Mouse (Mus musculus): Measurements from ENCODE around the gene Sntb2. TPM values are rescaled to one million over a fixed set of nuclear protein-coding genes. Genes with fewer than 3 reads are reported as not detected.

Gene Sntb2
- total and polyA plus RNA-seq, 3 experiments = 0.86 to 2.3 (median 1.3) TPM

GRCm38 (mm10) chr8:106919721-106920394, 15.7 kb upstream of the Sntb2 start:
- in situ Hi-C loops (cut with MboI; ENCODE audit: low pct_ligation_motif_present, low pct_unique_long_range_greater_than_20kb, low sequenced_read_pairs) (no loop called here), dilution Hi-C loops (cut with MboI; ENCODE audit: extremely low pct_ligation_motif_present, extremely low pct_unique_long_range_greater_than_20kb, low sequenced_read_pairs) (no loop called here)
- no peak overlapping the region for H3K27ac ChIP-seq (ENCODE audit: insufficient read depth, low read depth)
- H3K27me3 ChIP-seq (replicated peaks) = no peaks in the 10 kb centered on the region
- H3K4me2 ChIP-seq (ENCODE audit: insufficient read depth, low read depth, poor library complexity, severe bottlenecking) = no peak overlapping the region
- DNase-seq (ENCODE audit: extremely low read depth) = no peak
- no peak overlapping the region for H3K4me3 ChIP-seq (replicated peaks in 1 of 3; ENCODE audit: low read depth in 2 of 3, low read length in 2 of 3, poor library complexity in 1 of 3)
- no peaks in the 10 kb centered on the region for H3K9me3 ChIP-seq (replicated peaks; ENCODE audit: low read length)
- peaks cover 71 to 92% of the 10 kb centered on the region in 2 experiments for H3K36me3 ChIP-seq (replicated peaks in 1 of 2; ENCODE audit: control insufficient read depth in 1 of 2, insufficient read depth in 1 of 2, low read length in 1 of 2)
- H3K79me2 ChIP-seq (replicated peaks; ENCODE audit: control insufficient read depth, extremely low read depth, insufficient read depth, poor library complexity, severe bottlenecking) = no peaks in the 10 kb centered on the region
- H3K9ac ChIP-seq (ENCODE audit: insufficient read depth, low read depth) = no peak overlapping the region
- no peaks in the 10 kb centered on the region for H3K4me1 ChIP-seq (ENCODE audit: control insufficient read depth in 1 of 2, insufficient read depth in 2 of 2)
- TF ChIP-seq ZC3H11A (IDR thresholded peaks at IDR 0.05; ENCODE audit: low read depth, low read length) (no peak), CHD1 (IDR thresholded peaks at IDR 0.05; ENCODE audit: low read depth, low read length) (no peak), JUND (conservative IDR thresholded peaks at IDR 0.05; ENCODE audit: low read depth, low read length) (no peak), MAZ (IDR thresholded peaks at IDR 0.05; ENCODE audit: low read depth, low read length) (no peak), TCF12 (IDR thresholded peaks at IDR 0.05; ENCODE audit: low read depth, low read length) (no peak), RCOR1 (conservative IDR thresholded peaks at IDR 0.05; ENCODE audit: low read depth, low read length) (no peak), HCFC1 (IDR thresholded peaks at IDR 0.05; ENCODE audit: low read depth, low read length) (no peak), CTCF (conservative IDR thresholded peaks at IDR 0.05 in 1 of 2, IDR thresholded peaks at IDR 0.05 in 1 of 2; ENCODE audit: low read depth in 2 of 2, low read length in 2 of 2) (no peak), SIN3A (IDR thresholded peaks at IDR 0.05; ENCODE audit: low read length) (no peak), BHLHE40 (IDR thresholded peaks at IDR 0.05; ENCODE audit: low read depth, low read length) (no peak), TBP (conservative IDR thresholded peaks at IDR 0.05; ENCODE audit: low read depth, low read length) (no peak), ZNF384 (IDR thresholded peaks at IDR 0.05; ENCODE audit: low read depth, low read length) (no peak), UBTF (IDR thresholded peaks at IDR 0.05; ENCODE audit: low read depth, low read length) (no peak), MAFK (IDR thresholded peaks at IDR 0.05; ENCODE audit: insufficient replicate concordance, low read length) (no peak), CHD2 (IDR thresholded peaks at IDR 0.05; ENCODE audit: low read length) (no peak), RAD21 (IDR thresholded peaks at IDR 0.05; ENCODE audit: low read depth, low read length) (no peak), JUN (IDR thresholded peaks at IDR 0.05; ENCODE audit: insufficient read depth, low read depth, low read length) (no peak), MEF2A (IDR thresholded peaks at IDR 0.05; ENCODE audit: borderline replicate concordance, low read depth, low read length) (no peak), GABPA (IDR thresholded peaks at IDR 0.05; ENCODE audit: insufficient replicate concordance, low read depth, low read length) (no peak)

- H3K9ac ChIP-seq (ENCODE audit: insufficient read depth, low read depth) = no peak overlapping the region
Measured at GRCm38 (mm10) chr8:106920395-106920741, 15.2 kb upstream of the Sntb2 start.

More at GRCm38 (mm10) chr8:106920395-106920741, 15.2 kb upstream of the Sntb2 start:
- Histone ChIP-seq H3K27me3 (replicated peaks) (no peaks in the 10 kb centered on the region), H3K36me3 (replicated peaks in 1 of 2; ENCODE audit: control insufficient read depth in 1 of 2, insufficient read depth in 1 of 2, low read length in 1 of 2) (peaks cover 66 to 89% of the 10 kb centered on the region in 2 experiments), H3K4me3 (replicated peaks in 1 of 3; ENCODE audit: low read depth in 2 of 3, low read length in 2 of 3, poor library complexity in 1 of 3) (no peak overlapping the region), H3K79me2 (replicated peaks; ENCODE audit: control insufficient read depth, extremely low read depth, insufficient read depth, poor library complexity, severe bottlenecking) (no peaks in the 10 kb centered on the region), H3K27ac (ENCODE audit: insufficient read depth, low read depth) (no peak overlapping the region), H3K4me2 (ENCODE audit: insufficient read depth, low read depth, poor library complexity, severe bottlenecking) (no peak overlapping the region), H3K4me1 (ENCODE audit: control insufficient read depth in 1 of 2, insufficient read depth in 2 of 2) (no peaks in the 10 kb centered on the region), H3K9me3 (replicated peaks; ENCODE audit: low read length) (no peaks in the 10 kb centered on the region)
- in situ Hi-C loops (cut with MboI; ENCODE audit: low pct_ligation_motif_present, low pct_unique_long_range_greater_than_20kb, low sequenced_read_pairs) (no loop called here), dilution Hi-C loops (cut with MboI; ENCODE audit: extremely low pct_ligation_motif_present, extremely low pct_unique_long_range_greater_than_20kb, low sequenced_read_pairs) (no loop called here)
- no peak for DNase-seq (ENCODE audit: extremely low read depth)
- no peak for TF ChIP-seq KAT2A (IDR thresholded peaks at IDR 0.05; ENCODE audit: insufficient replicate concordance, low read length)
- peak; percentile 14; the same call in 1 of the 2 replicates for TF ChIP-seq SMC3 (IDR thresholded peaks at IDR 0.05; ENCODE audit: low read depth, low read length)
- TF ChIP-seq CTCF (conservative IDR thresholded peaks at IDR 0.05 in 1 of 2, IDR thresholded peaks at IDR 0.05 in 1 of 2; ENCODE audit: low read depth in 2 of 2, low read length in 2 of 2) = peak in 1 of 2 experiments; percentile 20; a peak in 1 of 4 replicates

All from CH12.LX (cell line).